Mouse (Mus musculus) heart, adult 2 months (tissue): ENCODE measurements around the gene 5730409E04Rik.

ENCODE experiments used
- CTCF ChIP-seq: fragments of 200-600 bp; IDR thresholded peaks from 2 replicates; pipeline ENCODE4 v1.8.1; 2022; ENCODE audit warnings: antibody characterized with exemption, mild to moderate bottlenecking, moderate library complexity
- POLR2A ChIP-seq: fragments of 200-500 bp; IDR thresholded peaks from 2 replicates; pipeline ENCODE4 v1.6.1; 2011; ENCODE audit warnings: mild to moderate bottlenecking, low read depth, low read length, control low read depth; ENCODE audit not compliant: insufficient read depth

- TF ChIP-seq CTCF (no peak), POLR2A (no peak)
These were observed 33.3 kb upstream of the 5730409E04Rik start for GRCm38 (mm10) chr4:126576281-126576680.
